Mouse (Mus musculus) midbrain, embryonic 10.5 days (tissue): ENCODE results near the gene Gm960. TPM values are rescaled to one million over a fixed set of nuclear protein-coding genes. Genes with fewer than 3 reads are reported as not detected.
A peak's percentile ranks its signal among the peaks of the same experiment; 100 is the strongest.

Experiments used
- DNase-seq: peaks from one replicate; pipeline ENCODE4 v3.0.0-alpha.2; 2017; ENCODE audit warnings: low spot score
- H3K27ac ChIP-seq: fragments of 300-500 bp; sonication (generic); replicated peaks from 2 replicates; pipeline ENCODE4 v1.5.1; 2016; ENCODE audit warnings: mild to moderate bottlenecking
- H3K27me3 ChIP-seq: fragments of 300-500 bp; sonication (generic); 2 replicates; pipeline ENCODE4 v1.6.1; 2016; ENCODE audit warnings: low read depth, mild to moderate bottlenecking; ENCODE audit not compliant: poor library complexity, severe bottlenecking
- H3K36me3 ChIP-seq: fragments of 300-500 bp; sonication (generic); 2 replicates; pipeline ENCODE4 v1.6.1; 2016; ENCODE audit warnings: mild to moderate bottlenecking, moderate library complexity
- H3K4me1 ChIP-seq: fragments of 300-500 bp; sonication (generic); 2 replicates; pipeline ENCODE4 v1.6.1; 2016
- H3K4me3 ChIP-seq: fragments of 300-500 bp; sonication (generic); 2 replicates; pipeline ENCODE4 v1.5.1; 2016; ENCODE audit warnings: mild to moderate bottlenecking, moderate library complexity
- H3K9me3 ChIP-seq: fragments of 300-500 bp; sonication (generic); replicated peaks from 2 replicates; pipeline ENCODE4 v1.6.1; 2016; ENCODE audit warnings: mild to moderate bottlenecking
- WGBS: fragments of 180-500 bp; shearing (Covaris S2); methylation state at CpG from one replicate; pipeline ENCODE4 v1.1.7; 2016; 5-methylcytosine and 5-hydroxymethylcytosine counted together
- polyA plus RNA-seq: library from polyadenylated mRNA; unstranded; fragments of >200 nt; fragmentation: Nextera tagmentation; extraction: Ambion mirVana; gene quantifications from 2 replicates; pipeline ENCODE4 v1.2.1, GENCODE M21; 2016

The Gm960 gene
- polyA plus RNA-seq, 1 experiment from 2014 or later = 2.7 TPM

DNA sequence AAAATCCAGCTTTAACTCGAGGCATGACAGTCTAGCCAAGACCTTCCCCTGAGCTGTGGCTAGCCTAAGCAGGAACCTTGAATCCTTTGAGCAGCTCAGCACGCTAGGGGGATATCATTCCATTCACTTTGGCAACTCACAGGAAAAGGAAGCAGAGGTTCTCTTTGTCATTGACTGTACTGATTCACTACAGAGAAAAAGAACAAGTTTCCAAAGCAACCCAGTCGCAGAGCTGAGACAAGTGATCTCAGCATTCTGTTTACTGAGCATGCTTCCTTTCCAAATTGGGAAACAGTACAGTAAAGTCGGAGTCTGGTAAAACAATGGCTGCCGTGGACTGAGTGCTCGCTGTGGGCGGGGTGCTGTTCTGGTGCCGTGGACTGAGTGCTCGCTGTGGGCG lies 10.3 kb upstream of the Gm960 start:
- Histone ChIP-seq H3K36me3 (no peaks in the 10 kb centered on the region), H3K27me3 (peaks cover 60% of the 10 kb centered on the region), H3K4me3 (no peak overlapping the region), H3K9me3 (no peaks in the 10 kb centered on the region), H3K27ac (no peak overlapping the region), H3K4me1 (peaks cover 30% of the 10 kb centered on the region)
- DNase-seq = no peak
- WGBS = 83% methylated on average over 10 of the region's 10 CpGs

DNA sequence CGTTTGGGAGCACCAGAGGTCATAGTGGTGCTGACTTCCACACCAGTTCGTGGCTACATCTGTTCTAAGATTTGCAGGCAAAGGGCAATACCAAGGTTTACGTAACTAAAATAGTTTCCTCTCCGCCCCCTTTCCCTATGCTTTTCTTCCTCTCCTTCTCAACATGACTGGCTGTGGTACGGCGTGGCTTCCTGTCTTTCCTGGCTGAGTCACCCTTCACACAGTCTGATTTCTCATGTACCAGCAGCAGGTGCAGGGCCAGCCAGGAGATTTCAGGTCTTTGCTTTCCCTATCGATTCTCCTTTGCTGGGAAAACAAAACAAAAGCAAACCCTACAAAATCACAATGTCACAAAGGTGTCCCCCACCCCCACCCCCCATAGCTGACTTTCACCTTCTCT lies 2.8 kb upstream of the Gm960 start:
- Histone ChIP-seq H3K27ac (no peak overlapping the region), H3K4me3 (no peak overlapping the region), H3K9me3 (peaks cover 4% of the 10 kb centered on the region; the same call in 1 of the 2 replicates), H3K27me3 (peaks cover 87% of the 10 kb centered on the region), H3K36me3 (no peaks in the 10 kb centered on the region), H3K4me1 (peaks cover 34% of the 10 kb centered on the region)
- no peak for DNase-seq
- WGBS = 74% methylated on average over 7 of the region's 7 CpGs

DNA sequence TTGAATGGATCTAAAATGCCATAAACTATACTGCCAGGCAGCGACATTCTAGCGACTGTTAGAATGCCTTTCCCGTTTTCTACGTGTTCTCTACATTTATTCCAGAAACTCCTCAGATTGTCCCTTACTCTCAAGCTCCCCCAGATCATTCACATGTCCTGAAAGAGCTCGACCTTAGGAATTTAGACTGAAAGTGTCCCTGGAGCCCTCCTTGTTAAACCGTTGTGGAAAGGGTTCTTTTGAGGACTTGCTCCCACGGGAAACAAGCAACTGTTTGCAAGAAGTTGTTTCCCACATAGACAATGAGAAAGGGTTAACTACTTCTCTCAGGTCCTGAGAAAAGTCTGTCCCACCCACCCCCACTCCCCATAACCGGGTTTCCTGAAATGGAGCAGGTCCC lies 2.2 kb upstream of the Gm960 start:
- H3K4me1 ChIP-seq = peaks cover 34% of the 10 kb centered on the region
- WGBS = 79% methylated on average over 8 of the region's 8 CpGs
- H3K27ac ChIP-seq = no peak overlapping the region
- no peak for DNase-seq
- H3K9me3 ChIP-seq = peaks cover 4% of the 10 kb centered on the region; the same call in 1 of the 2 replicates
- H3K36me3 ChIP-seq = no peaks in the 10 kb centered on the region
- peaks cover 92% of the 10 kb centered on the region for H3K27me3 ChIP-seq
- H3K4me3 ChIP-seq = no peak overlapping the region

GRCm38 (mm10) chr19:4699821-4700220 lies 1.4 kb upstream of the Gm960 start:
- Histone ChIP-seq H3K27me3 (peaks cover 90% of the 10 kb centered on the region), H3K4me1 (peaks cover 34% of the 10 kb centered on the region), H3K9me3 (peaks cover 4% of the 10 kb centered on the region; the same call in 1 of the 2 replicates), H3K27ac (no peak overlapping the region), H3K4me3 (no peak overlapping the region), H3K36me3 (no peaks in the 10 kb centered on the region)
- 87% methylated on average over 5 of the region's 5 CpGs for WGBS
- DNase-seq = no peak

GRCm38 (mm10) chr19:4698856-4699255 lies 388 bp upstream of the Gm960 start:
- 45% methylated on average over 8 of the region's 8 CpGs for WGBS
- H3K27ac ChIP-seq = no peak overlapping the region
- no peak for DNase-seq
- peaks cover 86% of the 10 kb centered on the region for H3K27me3 ChIP-seq
- H3K4me1 ChIP-seq = peaks cover 34% of the 10 kb centered on the region
- H3K36me3 ChIP-seq = no peaks in the 10 kb centered on the region
- peak overlapping the region; percentile 60 for H3K4me3 ChIP-seq
- peaks cover 4% of the 10 kb centered on the region; the same call in 1 of the 2 replicates for H3K9me3 ChIP-seq

DNA sequence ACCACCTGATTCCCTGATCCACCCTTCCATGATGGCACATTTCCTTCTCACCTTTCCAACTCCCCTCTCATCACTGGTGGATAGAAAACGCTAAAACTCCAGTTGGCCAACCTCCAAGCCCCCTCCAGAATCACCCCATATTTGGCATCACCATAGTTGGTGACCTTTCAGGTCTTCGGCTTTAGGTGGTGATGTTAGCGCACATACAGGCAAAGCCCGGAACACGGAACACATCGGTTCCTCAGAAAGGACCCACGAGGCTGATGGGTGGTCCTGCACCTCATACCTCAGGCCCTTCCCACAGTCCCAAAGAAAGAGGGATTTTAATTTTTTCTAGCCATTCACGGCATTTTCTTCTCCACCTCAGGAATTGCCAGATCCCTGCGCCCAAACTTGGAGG lies 747 bp downstream of the Gm960 start:
- Histone ChIP-seq H3K4me1 (peaks cover 30% of the 10 kb centered on the region), H3K4me3 (peak overlapping the region; percentile 60; the same call in 1 of the 2 replicates), H3K27me3 (peaks cover 75% of the 10 kb centered on the region), H3K27ac (peak overlapping the region; percentile 83), H3K36me3 (no peaks in the 10 kb centered on the region), H3K9me3 (peaks cover 4% of the 10 kb centered on the region; the same call in 1 of the 2 replicates)
- DNase-seq = no peak
- 78% methylated on average over 9 of the region's 9 CpGs for WGBS

DNA sequence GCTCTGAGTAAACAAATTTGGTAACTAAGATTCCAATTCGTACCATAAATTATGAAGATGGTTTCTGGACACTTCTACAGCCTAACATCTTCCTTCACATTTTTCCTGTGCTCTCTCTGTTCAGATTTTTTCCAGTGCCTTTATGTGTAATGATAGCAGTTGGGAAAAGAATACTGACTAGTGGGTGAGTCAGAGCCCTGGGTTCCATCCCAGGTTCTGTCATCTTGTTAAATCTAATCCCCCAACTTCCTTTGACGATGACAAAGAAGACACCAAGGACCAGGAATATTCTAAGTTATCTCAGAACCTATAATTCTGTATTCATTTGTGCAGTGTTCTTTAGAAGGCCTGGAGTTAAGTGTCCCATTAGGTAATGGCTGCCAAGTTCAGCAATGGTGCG lies 1.3 kb downstream of the Gm960 start:
- peaks cover 70% of the 10 kb centered on the region for H3K27me3 ChIP-seq
- 88% methylated on average over 3 of the region's 3 CpGs for WGBS
- no peak for DNase-seq

DNA sequence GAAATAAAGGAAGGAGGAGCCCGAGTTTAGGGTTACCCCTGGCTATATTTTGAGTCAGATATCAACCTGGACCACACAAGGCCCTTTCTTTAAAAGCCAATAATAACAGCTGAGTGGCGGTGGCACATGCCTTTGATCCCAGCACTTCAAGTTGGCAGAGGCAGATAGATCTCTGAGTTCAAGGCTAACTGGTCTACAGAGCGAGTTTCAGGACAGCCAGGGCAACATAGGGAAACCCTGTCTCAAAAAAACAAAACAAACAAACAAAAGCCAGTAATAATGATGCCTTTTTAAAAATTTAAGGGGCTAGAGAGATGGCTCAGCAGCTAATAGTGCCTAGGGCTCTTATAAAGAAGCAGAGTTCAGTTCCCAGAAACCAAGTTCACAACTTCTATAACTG lies 4.1 kb downstream of the Gm960 start:
- Histone ChIP-seq H3K4me1 (peaks cover 13% of the 10 kb centered on the region), H3K4me3 (no peak overlapping the region), H3K27me3 (peaks cover 42% of the 10 kb centered on the region), H3K36me3 (no peaks in the 10 kb centered on the region), H3K27ac (no peak overlapping the region), H3K9me3 (peaks cover 4% of the 10 kb centered on the region; the same call in 1 of the 2 replicates)
- WGBS = 67% methylated on average over 3 of the region's 3 CpGs
- no peak for DNase-seq

More for the DNA sequence above, 1.3 kb downstream of the Gm960 start:
- peaks cover 24% of the 10 kb centered on the region for H3K4me1 ChIP-seq
- no peaks in the 10 kb centered on the region for H3K36me3 ChIP-seq
- H3K9me3 ChIP-seq = peaks cover 4% of the 10 kb centered on the region; the same call in 1 of the 2 replicates
- H3K4me3 ChIP-seq = no peak overlapping the region
- no peak overlapping the region for H3K27ac ChIP-seq

GRCm38 (mm10) chr19:4672401-4672800 lies 26.1 kb downstream of the Gm960 start:
- Histone ChIP-seq H3K36me3 (no peaks in the 10 kb centered on the region), H3K4me1 (peaks cover 8% of the 10 kb centered on the region), H3K9me3 (no peaks in the 10 kb centered on the region), H3K27ac (no peak overlapping the region), H3K4me3 (no peak overlapping the region), H3K27me3 (no peaks in the 10 kb centered on the region)
- DNase-seq = no peak
- 53% methylated on average over 6 of the region's 6 CpGs for WGBS

GRCm38 (mm10) chr19:4670776-4671175 lies 27.7 kb downstream of the Gm960 start:
- DNase-seq = no peak
- no peaks in the 10 kb centered on the region for H3K36me3 ChIP-seq
- no peaks in the 10 kb centered on the region for H3K27me3 ChIP-seq
- H3K9me3 ChIP-seq = no peaks in the 10 kb centered on the region
- H3K27ac ChIP-seq = no peak overlapping the region
- H3K4me3 ChIP-seq = no peak overlapping the region
- WGBS = 89% methylated on average over 4 of the region's 4 CpGs
- H3K4me1 ChIP-seq = peaks cover 8% of the 10 kb centered on the region

DNA sequence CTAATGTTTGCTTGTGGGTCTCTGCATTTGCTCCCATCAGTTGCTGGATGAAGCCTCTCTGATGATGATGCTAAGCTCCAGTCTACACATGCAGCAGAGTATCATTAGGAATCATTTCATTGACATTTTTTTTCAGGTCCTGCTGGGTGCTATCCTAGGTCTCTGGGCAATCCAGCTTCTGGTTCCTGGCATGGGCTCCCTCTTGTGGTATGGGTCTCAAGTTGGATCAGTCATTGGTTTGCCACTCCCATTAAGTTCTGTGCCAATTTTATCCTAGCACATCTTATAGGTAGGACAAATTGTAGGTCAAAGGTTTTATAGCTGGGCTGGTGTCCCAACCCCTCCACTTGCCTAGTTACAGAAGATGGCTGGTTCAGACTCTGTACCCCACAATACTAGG lies 31.7 kb downstream of the Gm960 start:
- Histone ChIP-seq H3K27me3 (no peaks in the 10 kb centered on the region), H3K4me3 (no peak overlapping the region), H3K27ac (no peak overlapping the region), H3K9me3 (no peaks in the 10 kb centered on the region), H3K4me1 (no peaks in the 10 kb centered on the region), H3K36me3 (no peaks in the 10 kb centered on the region)
- DNase-seq = no peak

GRCm38 (mm10) chr19:4658156-4658555 lies 40.3 kb downstream of the Gm960 start:
- Histone ChIP-seq H3K4me1 (no peaks in the 10 kb centered on the region), H3K4me3 (no peak overlapping the region), H3K27ac (no peak overlapping the region), H3K36me3 (no peaks in the 10 kb centered on the region), H3K9me3 (no peaks in the 10 kb centered on the region), H3K27me3 (no peaks in the 10 kb centered on the region)
- 94% methylated on average over 5 of the region's 5 CpGs for WGBS
- no peak for DNase-seq

GRCm38 (mm10) chr19:4646917-4647492 lies 51.5 kb downstream of the Gm960 start:
- Histone ChIP-seq H3K27me3 (no peaks in the 10 kb centered on the region), H3K4me1 (no peaks in the 10 kb centered on the region), H3K9me3 (no peaks in the 10 kb centered on the region), H3K36me3 (no peaks in the 10 kb centered on the region), H3K27ac (no peak overlapping the region), H3K4me3 (no peak overlapping the region)
- no peak for DNase-seq
- 80% methylated on average over 11 of the region's 11 CpGs for WGBS

DNA sequence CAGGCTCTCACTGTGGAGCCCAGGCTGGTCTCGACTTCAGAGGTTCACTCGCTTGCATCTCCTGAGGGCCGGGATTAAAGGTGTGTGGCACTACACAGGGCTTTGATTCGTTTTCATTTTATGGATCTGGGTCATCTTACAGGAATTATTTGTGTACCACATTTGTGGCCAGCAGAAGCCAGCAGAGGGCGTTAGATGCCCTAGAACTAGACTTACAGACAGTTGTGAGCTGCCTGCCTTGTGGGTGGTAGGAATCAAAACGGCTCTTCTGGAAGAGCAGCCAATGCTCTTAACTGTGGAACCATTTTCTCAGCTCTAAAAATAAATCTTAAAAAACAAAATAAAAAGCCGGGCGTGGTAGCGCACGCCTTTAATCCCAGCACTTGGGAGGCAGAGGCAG lies 54.2 kb downstream of the Gm960 start:
- WGBS = 47% methylated on average over 10 of the region's 10 CpGs
- Histone ChIP-seq H3K9me3 (no peaks in the 10 kb centered on the region), H3K4me1 (no peaks in the 10 kb centered on the region), H3K4me3 (no peak overlapping the region), H3K36me3 (no peaks in the 10 kb centered on the region), H3K27ac (no peak overlapping the region), H3K27me3 (no peaks in the 10 kb centered on the region)
- peak; percentile 58 for DNase-seq
